Mouse (Mus musculus) heart, embryonic 16.5 days (tissue): ENCODE measurements around the gene Pygo2. TPM values are rescaled to one million over a fixed set of nuclear protein-coding genes. Genes with fewer than 3 reads are reported as not detected.

ENCODE experiments used
- ATAC-seq: fragments of 200-750 bp; cut with Nextera tagmentation; replicated peaks from 2 replicates; pipeline ENCODE4 v1.8.0; 2017; ENCODE audit warnings: moderate number of reproducible peaks; ENCODE audit not compliant: insufficient read depth, low FRiP score; ENCODE audit errors: extremely low read depth
- H3K27ac ChIP-seq: fragments of 300-500 bp; sonication (generic); 2 replicates; pipeline ENCODE4 v1.5.1; 2014; ENCODE audit warnings: mild to moderate bottlenecking, low read length, control low read depth, moderate library complexity
- H3K27me3 ChIP-seq: fragments of 300-500 bp; sonication (generic); 2 replicates; pipeline ENCODE4 v1.6.1; 2014; ENCODE audit warnings: low read length, mixed read lengths; ENCODE audit not compliant: control insufficient read depth, insufficient read depth
- H3K36me3 ChIP-seq: fragments of 300-500 bp; sonication (generic); 2 replicates; pipeline ENCODE4 v1.6.1; 2014; ENCODE audit not compliant: control insufficient read depth, insufficient read depth
- H3K4me1 ChIP-seq: fragments of 300-500 bp; sonication (generic); 2 replicates; pipeline ENCODE4 v1.6.1; 2014; ENCODE audit warnings: low read length, mixed read lengths; ENCODE audit not compliant: control insufficient read depth, insufficient read depth
- H3K4me2 ChIP-seq: fragments of 300-500 bp; sonication (generic); 2 replicates; pipeline ENCODE4 v1.6.1; 2014; ENCODE audit warnings: low read depth, mild to moderate bottlenecking, control low read depth, low read length
- H3K4me3 ChIP-seq: fragments of 300-500 bp; sonication (generic); 2 replicates; pipeline ENCODE4 v1.5.1; 2014; ENCODE audit warnings: mild to moderate bottlenecking, control low read depth, low read length
- H3K9ac ChIP-seq: fragments of 300-500 bp; sonication (generic); 2 replicates; pipeline ENCODE4 v1.6.1; 2014; ENCODE audit warnings: low read length, control low read depth
- H3K9me3 ChIP-seq: fragments of 300-500 bp; sonication (generic); replicated peaks from 2 replicates; pipeline ENCODE4 v1.6.1; 2016; ENCODE audit warnings: low read length; ENCODE audit not compliant: control insufficient read depth
- WGBS: fragments of 180-500 bp; shearing (Covaris S2); extraction: QIAGEN DNeasy Blood & Tissue Kit; methylation state at CpG from one replicate; pipeline ENCODE4 v1.1.7; 2014; 5-methylcytosine and 5-hydroxymethylcytosine counted together
- polyA plus RNA-seq: library from polyadenylated mRNA; unstranded; fragments of >200 nt; fragmentation: Nextera tagmentation; extraction: Ambion mirVana; gene quantifications from 2 replicates; pipeline ENCODE4 v1.2.1, GENCODE M21; 2015

Pygo2 gene
- polyA plus RNA-seq, 1 experiment from 2014 or later, result 21.8 TPM

DNA sequence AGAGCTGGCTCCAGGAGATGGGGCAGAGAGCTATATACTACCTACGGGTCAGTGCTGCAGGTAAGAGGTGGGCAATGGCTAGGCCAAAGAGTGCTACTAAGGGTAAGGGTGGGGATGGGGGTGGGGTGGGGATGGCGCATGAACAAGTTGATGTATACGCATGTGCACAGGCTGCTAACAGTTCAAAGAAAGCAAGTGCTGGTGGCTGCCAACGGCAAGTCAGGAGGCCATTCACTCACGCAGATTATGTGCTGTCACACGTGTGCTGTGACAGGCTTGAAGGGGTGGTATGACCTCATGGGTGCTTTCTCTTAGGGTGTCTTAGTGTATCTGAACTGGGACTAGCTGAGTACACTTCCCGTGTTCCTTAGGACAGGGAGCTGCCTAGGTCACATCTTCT, 28.7 kb upstream of the Pygo2 start:
- no peak for ATAC-seq
- Histone ChIP-seq H3K4me2 (no peak overlapping the region), H3K4me1 (peaks cover 6% of the 10 kb centered on the region), H3K36me3 (peaks cover 24% of the 10 kb centered on the region), H3K27me3 (no peaks in the 10 kb centered on the region), H3K9me3 (no peaks in the 10 kb centered on the region), H3K9ac (no peak overlapping the region), H3K4me3 (no peak overlapping the region), H3K27ac (no peak overlapping the region)
- 87% methylated on average over 7 of the region's 7 CpGs for WGBS

DNA sequence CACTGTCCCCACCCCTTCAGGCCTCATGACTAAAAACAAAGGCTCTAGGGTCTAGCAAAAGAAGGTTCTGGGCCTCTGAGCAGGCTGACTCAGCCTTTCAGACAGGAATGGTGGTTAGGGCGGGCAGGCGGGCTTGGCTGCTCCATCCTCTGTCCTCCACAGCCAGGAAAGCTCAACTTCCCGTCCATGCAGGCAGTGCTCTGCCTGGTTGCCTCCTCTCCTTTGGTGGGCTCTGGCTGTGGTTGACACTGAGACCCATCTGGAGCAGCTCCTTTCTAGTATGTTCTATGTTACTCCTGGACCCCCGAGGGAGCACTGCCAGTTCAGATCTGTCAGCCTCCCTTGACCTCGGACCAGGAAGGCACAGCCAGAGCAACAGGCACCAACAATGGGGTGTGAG, 27.3 kb upstream of the Pygo2 start, which contains the start of gene Lenep:
Gene Lenep, minus strand, starts transcription at position 101 of the 400 bp plus-strand sequence.
- H3K4me3 ChIP-seq, result no peak within 1 kb of the TSS
- H3K27me3 ChIP-seq, result no peaks in the 10 kb centered on the region
- 78% methylated on average over 5 of the region's 5 CpGs for WGBS
- no peaks in the 10 kb centered on the region for H3K9me3 ChIP-seq
- H3K27ac ChIP-seq, result no peak within 1 kb of the TSS
- peaks cover 27% of the 10 kb centered on the region for H3K36me3 ChIP-seq
- no peak within 1 kb of the TSS for H3K9ac ChIP-seq
- ATAC-seq, result no peak
- H3K4me1 ChIP-seq, result no peaks in the 10 kb centered on the region
- H3K4me2 ChIP-seq, result no peak within 1 kb of the TSS

DNA sequence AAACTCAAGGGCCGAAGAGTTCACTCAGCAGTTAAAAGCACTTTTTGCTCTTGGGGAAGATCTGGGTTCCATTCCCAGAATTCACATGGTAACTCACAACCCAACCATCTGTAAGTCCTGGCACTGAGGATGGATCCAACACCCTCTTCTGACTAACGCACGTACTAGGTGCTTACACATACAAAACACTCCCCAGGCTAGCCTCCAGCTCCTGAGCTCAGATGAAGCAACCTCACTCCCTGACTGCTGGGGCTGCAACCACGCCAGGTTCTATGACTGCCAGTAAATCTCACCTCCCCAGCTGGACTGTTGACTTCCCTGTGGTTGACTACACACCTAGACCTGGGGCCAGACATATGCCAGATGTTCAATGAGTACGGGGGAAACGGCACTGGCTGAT, 23.1 kb upstream of the Pygo2 start:
- peaks cover 27% of the 10 kb centered on the region for H3K36me3 ChIP-seq
- H3K27ac ChIP-seq, result no peak overlapping the region
- ATAC-seq, result no peak
- no peak overlapping the region for H3K9ac ChIP-seq
- no peaks in the 10 kb centered on the region for H3K9me3 ChIP-seq
- peaks cover 7% of the 10 kb centered on the region for H3K4me1 ChIP-seq
- H3K27me3 ChIP-seq, result no peaks in the 10 kb centered on the region
- WGBS, result 87% methylated on average over 6 of the region's 6 CpGs
- H3K4me2 ChIP-seq, result no peak overlapping the region
- no peak overlapping the region for H3K4me3 ChIP-seq

DNA sequence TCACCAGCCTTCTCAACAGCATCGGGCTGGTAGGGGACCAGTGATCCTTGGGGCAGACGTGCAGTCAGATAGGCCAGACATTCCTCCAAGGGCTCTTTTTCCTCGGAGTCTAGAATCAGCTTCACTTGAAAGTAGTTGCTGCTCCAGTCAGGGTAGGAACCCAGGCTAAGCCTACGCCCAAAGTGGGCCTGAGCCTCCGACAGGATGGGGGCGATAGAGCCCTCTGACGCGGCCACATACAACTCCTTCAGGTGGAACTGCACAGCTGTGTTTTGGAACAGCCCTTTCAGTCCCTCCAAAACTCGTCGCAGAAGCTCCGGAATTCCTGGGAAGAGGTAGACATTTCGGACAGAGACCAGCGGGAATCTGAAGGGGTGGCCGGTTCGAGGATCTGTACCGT, 21.6 kb upstream of the Pygo2 start:
- Histone ChIP-seq H3K9me3 (no peaks in the 10 kb centered on the region), H3K4me2 (no peak overlapping the region), H3K27me3 (no peaks in the 10 kb centered on the region), H3K36me3 (peaks cover 18% of the 10 kb centered on the region), H3K4me1 (peaks cover 7% of the 10 kb centered on the region), H3K9ac (no peak overlapping the region), H3K4me3 (no peak overlapping the region), H3K27ac (no peak overlapping the region)
- WGBS, result 61% methylated on average over 16 of the region's 16 CpGs
- ATAC-seq, result no peak

DNA sequence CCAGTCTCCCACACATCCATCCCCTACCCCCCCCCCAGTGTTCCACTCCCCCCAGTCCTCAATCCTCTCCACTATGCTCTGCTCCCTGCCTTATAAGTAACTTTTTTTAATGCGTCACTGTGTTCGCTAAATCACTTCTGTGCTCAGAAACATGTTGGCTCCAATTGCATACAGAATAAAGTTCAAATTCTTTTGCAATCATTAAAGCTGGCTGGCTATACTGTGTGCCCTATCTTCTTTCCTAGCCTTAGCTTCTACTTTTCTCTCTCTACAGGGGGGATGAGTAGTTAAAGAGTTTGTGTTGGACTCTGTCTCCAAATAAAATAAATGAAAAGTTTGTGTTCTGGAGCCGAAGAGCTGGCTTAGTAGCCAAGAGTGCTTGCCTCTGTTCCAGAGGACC, 20.3 kb upstream of the Pygo2 start:
- no peak for ATAC-seq
- 89% methylated on average over 3 of the region's 3 CpGs for WGBS
- peaks cover 19% of the 10 kb centered on the region for H3K36me3 ChIP-seq

DNA sequence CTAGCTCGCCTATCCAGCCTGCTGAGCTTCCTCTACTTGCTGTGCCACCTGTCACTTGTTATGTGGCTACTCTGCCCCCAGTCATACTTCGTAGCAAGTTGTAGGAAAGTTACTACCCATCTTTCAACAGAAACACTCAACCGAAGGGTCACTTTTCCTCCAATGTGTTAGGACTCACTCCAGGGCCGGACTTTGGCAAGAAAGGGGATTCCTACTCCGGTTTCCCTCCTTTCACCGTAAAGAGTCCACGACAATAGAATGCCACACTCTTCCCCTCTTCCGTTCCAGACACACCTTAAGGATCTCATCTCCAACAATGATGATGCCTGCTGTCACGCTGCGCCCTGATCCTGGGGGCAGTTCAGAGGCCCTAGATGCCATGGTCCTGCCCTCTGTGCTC, 19.1 kb upstream of the Pygo2 start:
- WGBS, result 76% methylated on average over 10 of the region's 10 CpGs
- Histone ChIP-seq H3K4me1 (peaks cover 7% of the 10 kb centered on the region), H3K36me3 (peaks cover 23% of the 10 kb centered on the region), H3K27ac (no peak overlapping the region), H3K9me3 (no peaks in the 10 kb centered on the region), H3K9ac (peak overlapping the region; percentile 81), H3K4me3 (peak overlapping the region; percentile 81), H3K4me2 (peak overlapping the region; percentile 85), H3K27me3 (no peaks in the 10 kb centered on the region)
- no peak for ATAC-seq

More for the DNA sequence above, 20.3 kb upstream of the Pygo2 start:
- no peak overlapping the region for H3K9ac ChIP-seq
- no peak overlapping the region for H3K4me2 ChIP-seq
- no peak overlapping the region for H3K4me3 ChIP-seq
- no peaks in the 10 kb centered on the region for H3K27me3 ChIP-seq
- H3K27ac ChIP-seq, result no peak overlapping the region
- H3K4me1 ChIP-seq, result peaks cover 7% of the 10 kb centered on the region
- H3K9me3 ChIP-seq, result no peaks in the 10 kb centered on the region

DNA sequence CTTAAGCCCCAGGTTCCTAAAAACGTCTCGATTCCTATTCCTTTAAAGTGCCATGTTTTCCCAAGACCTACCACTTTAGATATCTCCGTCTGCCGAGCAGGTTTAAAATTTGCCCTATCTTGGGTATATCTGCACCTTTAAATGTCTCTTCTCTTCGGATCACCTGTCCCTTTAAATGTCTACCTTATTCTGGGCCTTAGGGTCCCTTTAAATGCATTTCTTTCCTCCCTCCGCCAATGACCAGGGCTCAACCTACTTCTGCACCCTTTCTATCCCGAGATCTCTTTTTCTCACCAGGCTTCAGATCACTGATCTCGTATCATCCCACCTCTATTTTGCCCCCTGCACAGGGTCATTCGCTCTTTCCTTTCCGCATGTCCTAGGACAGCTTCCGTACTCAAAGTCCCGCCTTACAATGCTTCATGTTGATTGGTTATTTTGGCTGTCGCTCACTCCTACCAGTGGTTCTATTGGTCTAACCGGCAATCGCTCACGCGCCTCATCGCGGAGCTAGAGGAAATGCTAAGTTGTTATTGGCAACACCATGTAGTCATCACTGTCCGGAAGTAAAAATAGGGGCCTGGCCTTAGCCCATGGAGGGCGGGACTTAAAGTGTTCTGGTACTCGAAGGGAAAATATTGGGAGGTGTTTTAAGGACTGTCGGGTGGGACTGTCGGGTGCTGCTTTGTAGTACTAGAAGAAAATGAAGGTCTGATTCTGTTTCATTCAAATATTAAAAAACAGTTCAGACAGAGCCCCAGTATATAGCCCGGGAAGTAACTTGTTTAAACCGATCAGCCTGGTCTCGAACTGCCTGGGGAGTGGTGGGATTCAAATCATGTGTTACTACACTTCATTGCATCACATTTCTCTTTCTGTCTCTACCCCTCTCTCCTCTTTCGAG, 18.3 kb upstream of the Pygo2 start, which contains the start of gene Flad1:
Gene Flad1, minus strand, starts transcription at position 381 of the 904 bp plus-strand sequence.
- Histone ChIP-seq H3K9ac (peak within 1 kb of the TSS; percentile 81), H3K27ac (peak within 1 kb of the TSS; percentile 62), H3K9me3 (no peaks in the 10 kb centered on the region), H3K36me3 (peaks cover 27% of the 10 kb centered on the region), H3K4me1 (peaks cover 10% of the 10 kb centered on the region), H3K4me2 (peak within 1 kb of the TSS; percentile 85), H3K27me3 (no peaks in the 10 kb centered on the region), H3K4me3 (peak within 1 kb of the TSS; percentile 81)
- ATAC-seq, result peak; percentile 99
- 5% methylated on average over 28 of the region's 28 CpGs for WGBS

DNA sequence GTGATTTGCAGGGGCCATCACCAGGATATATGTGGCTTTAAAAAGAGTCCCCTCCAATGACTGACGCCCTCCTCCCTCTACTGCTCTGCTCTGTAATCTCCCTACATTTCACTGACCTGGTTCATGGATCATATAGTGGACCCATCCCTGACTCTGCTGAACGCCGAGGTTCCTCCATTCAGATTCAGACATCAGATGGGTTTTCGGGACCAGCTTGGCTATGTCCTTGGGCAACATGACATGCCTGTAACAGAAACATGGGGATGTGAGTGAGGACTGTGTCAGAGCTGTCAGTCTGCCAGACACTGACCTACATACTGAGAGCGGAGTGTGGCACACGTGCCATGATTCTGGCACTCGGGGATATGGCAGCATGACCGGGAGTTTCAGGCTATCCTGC, 13.9 kb upstream of the Pygo2 start:
- Histone ChIP-seq H3K27ac (no peak overlapping the region), H3K27me3 (no peaks in the 10 kb centered on the region), H3K4me3 (no peak overlapping the region), H3K4me1 (peaks cover 24% of the 10 kb centered on the region), H3K9ac (no peak overlapping the region), H3K4me2 (no peak overlapping the region), H3K36me3 (peaks cover 24% of the 10 kb centered on the region), H3K9me3 (no peaks in the 10 kb centered on the region)
- 94% methylated on average over 8 of the region's 8 CpGs for WGBS
- no peak for ATAC-seq

DNA sequence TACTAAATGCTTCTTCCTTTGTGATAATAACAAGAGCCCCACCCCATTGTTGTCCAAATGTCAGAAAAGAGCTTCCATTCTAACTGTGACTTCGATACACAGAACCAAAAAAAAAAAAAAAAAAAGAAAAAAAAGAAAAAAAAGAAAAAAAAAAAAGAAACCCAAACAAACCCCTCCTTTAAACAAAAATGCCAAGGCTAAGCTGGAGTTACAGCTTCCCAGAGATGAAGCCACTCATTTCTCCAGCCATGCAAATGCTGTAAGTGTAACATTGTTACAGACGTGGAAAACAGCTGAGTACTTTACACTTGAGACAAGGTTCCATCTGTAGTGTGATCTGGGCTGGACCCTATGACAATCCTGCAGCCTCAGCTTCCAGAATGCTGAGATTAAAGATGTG, 12.9 kb upstream of the Pygo2 start:
- peak overlapping the region; percentile 100 for H3K27ac ChIP-seq
- ATAC-seq, result no peak

More for the DNA sequence above, 12.9 kb upstream of the Pygo2 start:
- no peaks in the 10 kb centered on the region for H3K27me3 ChIP-seq
- WGBS, result 23% methylated on average over 2 of the region's 2 CpGs
- peak overlapping the region; percentile 90 for H3K4me3 ChIP-seq
- peak overlapping the region; percentile 90 for H3K4me2 ChIP-seq
- peaks cover 24% of the 10 kb centered on the region for H3K36me3 ChIP-seq
- peaks cover 31% of the 10 kb centered on the region for H3K4me1 ChIP-seq
- H3K9ac ChIP-seq, result peak overlapping the region; percentile 79
- H3K9me3 ChIP-seq, result no peaks in the 10 kb centered on the region
